10 mouse cellular contexts compared by ENCODE assay signal in genomic region chr7:13511539-13511938, GRCm38 (mm10). TPM values are rescaled to one million over a fixed set of nuclear protein-coding genes. Genes with fewer than 3 reads are reported as not detected.
A peak's percentile ranks its signal among the peaks of the same experiment; 100 is the strongest.
DNase-seq lines count a peak whose midpoint lies in the region; ATAC-seq and TF ChIP-seq lines count a peak whose summit lies in the region.
"Had no signal": no experiment of that assay in that cellular context is flagged by ENCODE, and none has a peak within 500 bp of the region (broad histone marks: within the 10 kb centered on the region; RNA-seq: fewer than 3 reads in every experiment).

No protein-coding gene starts in this region.

- no peak for TF ChIP-seq CTCF in cerebellum, adult 2 months (IDR thresholded peaks at IDR 0.05; ENCODE audit: borderline replicate concordance, insufficient read depth, low read depth, low read length)

- no peak overlapping the region for H3K4me3 ChIP-seq in cerebellum, adult 2 months (replicated peaks; ENCODE audit: insufficient read depth, low read depth, low read length)
- no peak overlapping the region for H3K4me3 ChIP-seq in heart, embryonic 11.5 days (ENCODE audit: low read depth, low read length)
- no peak overlapping the region for H3K4me3 ChIP-seq in hindbrain, embryonic 11.5 days (ENCODE audit: low read depth, low read length)
- H3K4me3 ChIP-seq: limb, embryonic 12.5 days had no signal

- no peak for ATAC-seq in heart, embryonic 11.5 days (replicated peaks; ENCODE audit: insufficient number of reproducible peaks, low FRiP score, low TSS enrichment)
- ATAC-seq in hindbrain, embryonic 11.5 days (ENCODE audit: low FRiP score), result no peak

- H3K27me3 ChIP-seq in cerebellum, adult 2 months (ENCODE audit: control insufficient read depth, insufficient read depth, low read length), result no peaks in the 10 kb centered on the region
- H3K27me3 ChIP-seq in heart, embryonic 11.5 days (ENCODE audit: control insufficient read depth, insufficient read depth, low read length), result no peaks in the 10 kb centered on the region
- no peaks in the 10 kb centered on the region for H3K27me3 ChIP-seq in hindbrain, embryonic 11.5 days (ENCODE audit: control insufficient read depth, insufficient read depth, low read length)
- H3K27me3 ChIP-seq: limb, embryonic 12.5 days had no signal

- DNase-seq in cerebellum, postnatal 14 days, result peak; percentile 0 to 3
- no peak for DNase-seq in cerebellum, adult 2 months
- peak; percentile 6 for DNase-seq in urinary bladder, postnatal 25 days (ENCODE audit: low spot score)
- no peak for DNase-seq in urinary bladder, postnatal 10 days (ENCODE audit: low spot score)
- peak; percentile 9 to 11 for DNase-seq in kidney, postnatal 4 days
- DNase-seq in right cerebral cortex, postnatal 14 days, result peak; percentile 4
- DNase-seq in hindbrain, embryonic 11.5 days (ENCODE audit: low spot score), result no peak

- WGBS in cerebellum, adult 2 months, result 68% methylated on average over 1 of the region's 1 CpGs
- WGBS in heart, embryonic 11.5 days (ENCODE audit: insufficient replicate concordance), result 47% methylated on average over 1 of the region's 1 CpGs
- 73% methylated on average over 1 of the region's 1 CpGs for WGBS in hindbrain, embryonic 11.5 days

- peaks cover 2% of the 10 kb centered on the region; the same call in 1 of the 2 replicates for H3K9me3 ChIP-seq in heart, embryonic 11.5 days (replicated peaks; ENCODE audit: control insufficient read depth, low read length)
- H3K9me3 ChIP-seq in hindbrain, embryonic 11.5 days (ENCODE audit: control insufficient read depth, low read length), result peaks cover 5% of the 10 kb centered on the region; the same call in 1 of the 2 replicates

- H3K4me2 ChIP-seq in heart, embryonic 11.5 days, result no peak overlapping the region
- H3K4me2 ChIP-seq in hindbrain, embryonic 11.5 days (replicated peaks; ENCODE audit: low read depth, low read length), result no peak overlapping the region
- H3K4me2 ChIP-seq: limb, embryonic 12.5 days had no signal

- H3K4me1 ChIP-seq in cerebellum, adult 2 months (ENCODE audit: control insufficient read depth, insufficient read depth, low read length), result no peaks in the 10 kb centered on the region
- H3K4me1 ChIP-seq in heart, embryonic 11.5 days (ENCODE audit: control insufficient read depth, insufficient read depth, low read length), result no peaks in the 10 kb centered on the region
- H3K4me1 ChIP-seq in hindbrain, embryonic 11.5 days (replicated peaks; ENCODE audit: control insufficient read depth, insufficient read depth, low read length), result no peaks in the 10 kb centered on the region
- H3K4me1 ChIP-seq: limb, embryonic 12.5 days had no signal

- no peaks in the 10 kb centered on the region for H3K36me3 ChIP-seq in heart, embryonic 11.5 days (ENCODE audit: control insufficient read depth, insufficient read depth, low read length)
- no peaks in the 10 kb centered on the region for H3K36me3 ChIP-seq in hindbrain, embryonic 11.5 days (ENCODE audit: control insufficient read depth, insufficient read depth, low read length)
- H3K36me3 ChIP-seq: limb, embryonic 12.5 days had no signal

- no peak overlapping the region for H3K27ac ChIP-seq in cerebellum, adult 2 months (ENCODE audit: insufficient read depth, low read length)
- H3K27ac ChIP-seq in heart, embryonic 11.5 days (ENCODE audit: low read depth, low read length), result no peak overlapping the region
- no peak overlapping the region for H3K27ac ChIP-seq in hindbrain, embryonic 11.5 days (ENCODE audit: low read depth, low read length)
- H3K27ac ChIP-seq: limb, embryonic 12.5 days had no signal

- H3K9ac ChIP-seq in heart, embryonic 11.5 days (ENCODE audit: low read depth, low read length), result no peak overlapping the region
- no peak overlapping the region for H3K9ac ChIP-seq in hindbrain, embryonic 11.5 days (ENCODE audit: low read depth, low read length)
- H3K9ac ChIP-seq: limb, embryonic 12.5 days had no signal

- no peak for TF ChIP-seq POLR2A in cerebellum, adult 2 months (IDR thresholded peaks at IDR 0.05; ENCODE audit: borderline replicate concordance, insufficient read depth, low read length)

RNA-seq across cellular contexts. Expression of gene Bsph2, which starts 59.3 kb away (rescaled TPM):
- polyA plus RNA-seq in cerebellum, adult 2 months (2012; rRNA removed), result not detected in 2 replicates
- not detected in 2 replicates for polyA plus RNA-seq in heart, embryonic 11.5 days (2014; fragmentation: Nextera tagmentation; extraction: Ambion mirVana)
- not detected in 2 replicates for polyA plus RNA-seq in hindbrain, embryonic 11.5 days (2014; fragmentation: Nextera tagmentation; extraction: Ambion mirVana)
- polyA plus RNA-seq: limb, embryonic 12.5 days; neural tube, embryonic 14.5 days had no signal

Comparison
In these comparisons a context has a peak if more than half of its experiments do, and no peak if none do; other contexts are left out.
1. DNase-seq: peak in cerebellum, postnatal 14 days (2 of 2), urinary bladder, postnatal 25 days (single experiment), kidney, postnatal 4 days (2 of 2) and right cerebral cortex, postnatal 14 days (single experiment); none in cerebellum, adult 2 months (0 of 2), urinary bladder, postnatal 10 days (single experiment) and hindbrain, embryonic 11.5 days (single experiment).